Mouse (Mus musculus) lung, adult 2 months (tissue): ENCODE data around the gene Maml3. TPM values are rescaled to one million over a fixed set of nuclear protein-coding genes. Genes with fewer than 3 reads are reported as not detected.

Experiments
- DNase-seq: peaks from one replicate; pipeline ENCODE4 v3.0.0; 2022
- H3K4me1 ChIP-seq: fragments of 200-500 bp; 2 replicates; pipeline ENCODE4 v1.6.1; 2011; ENCODE audit warnings: low read length; ENCODE audit not compliant: control insufficient read depth, insufficient read depth
- H3K4me3 ChIP-seq: fragments of 200-500 bp; replicated peaks from 2 replicates; pipeline ENCODE3; 2011; ENCODE audit warnings: low read depth, mild to moderate bottlenecking, control low read depth, low read length; ENCODE audit errors: extremely low read depth
- CTCF ChIP-seq: fragments of 200-500 bp; IDR thresholded peaks from 2 replicates; pipeline ENCODE4 v1.5.1; 2011; ENCODE audit warnings: mild to moderate bottlenecking, low read length, control low read depth; ENCODE audit not compliant: insufficient read depth
- POLR2A ChIP-seq: fragments of 200-500 bp; IDR thresholded peaks from 2 replicates; pipeline ENCODE4 v1.6.1; 2011; ENCODE audit warnings: low read depth, mild to moderate bottlenecking, control low read depth, low read length, borderline replicate concordance; ENCODE audit errors: extremely low read depth
- WGBS: fragments of 180-500 bp; shearing (Covaris S2); methylation state at CpG from one replicate; pipeline ENCODE4 v1.1.7; 2018; 5-methylcytosine and 5-hydroxymethylcytosine counted together
- polyA plus RNA-seq: library from polyadenylated mRNA; depleted of rRNA; stranded (reverse); fragments of >200 nt; gene quantifications from 2 replicates; pipeline ENCODE4 v1.2.3, GENCODE M21; 2012

The Maml3 gene
- polyA plus RNA-seq, 1 experiment: 11.2 TPM

GRCm38 (mm10) chr3:51660060-51660459 lies 444.8 kb downstream of the Maml3 start, which contains the start of gene Mgst2:
TSS of gene Mgst2 (plus strand) at chr3:51660360.
- DNase-seq: no peak
- WGBS: 66% methylated on average over 4 of the region's 4 CpGs
- no peak within 1 kb of the TSS for H3K4me3 ChIP-seq

GRCm38 (mm10) chr3:51659415-51659814 lies 445.5 kb downstream of the Maml3 start:
- DNase-seq: no peak
- 0 out of 2 replicates have a peak, but pooled peaks cover 2% of the 10 kb centered on the region for H3K4me1 ChIP-seq
- 90% methylated on average over 5 of the region's 5 CpGs for WGBS
- H3K4me3 ChIP-seq: no peak overlapping the region
- TF ChIP-seq POLR2A (no peak), CTCF (no peak)

More at GRCm38 (mm10) chr3:51660060-51660459, 444.8 kb downstream of the Maml3 start, which contains the start of gene Mgst2:
- TF ChIP-seq CTCF: no peak
- TF ChIP-seq POLR2A: no peak
- 0 out of 2 replicates have a peak, but pooled peaks cover 2% of the 10 kb centered on the region for H3K4me1 ChIP-seq

- Histone ChIP-seq H3K4me3 (no peak overlapping the region), H3K4me1 (peaks cover 4% of the 10 kb centered on the region; the same call in 1 of the 2 replicates)
- WGBS: 53% methylated on average over 6 of the region's 6 CpGs
- TF ChIP-seq CTCF: no peak
- no peak for DNase-seq
Measured at GRCm38 (mm10) chr3:51654303-51655055, 450.4 kb downstream of the Maml3 start.

- DNase-seq: no peak
- H3K4me3 ChIP-seq: peak overlapping the region; percentile 7
- TF ChIP-seq CTCF (0 out of 2 replicates have a peak, but pooled peaks have one; percentile 15), POLR2A (no peak)
- peaks cover 6% of the 10 kb centered on the region; the same call in 1 of the 2 replicates for H3K4me1 ChIP-seq
- 3% methylated on average over 9 of the region's 9 CpGs for WGBS
Measured at GRCm38 (mm10) chr3:51652701-51653100, 452.2 kb downstream of the Maml3 start.

GRCm38 (mm10) chr3:51652292-51652691 lies 452.6 kb downstream of the Maml3 start:
- no peak overlapping the region for H3K4me3 ChIP-seq
- 3% methylated on average over 9 of the region's 9 CpGs for WGBS
- peak; percentile 61 for TF ChIP-seq CTCF
- no peak for TF ChIP-seq POLR2A
- peak; percentile 78 for DNase-seq
- peaks cover 6% of the 10 kb centered on the region; the same call in 1 of the 2 replicates for H3K4me1 ChIP-seq

GRCm38 (mm10) chr3:51651149-51651548 lies 453.7 kb downstream of the Maml3 start:
- no peak for TF ChIP-seq POLR2A
- TF ChIP-seq CTCF: no peak
- 88% methylated on average over 2 of the region's 2 CpGs for WGBS
- no peak for DNase-seq
- Histone ChIP-seq H3K4me3 (no peak overlapping the region), H3K4me1 (peaks cover 6% of the 10 kb centered on the region; the same call in 1 of the 2 replicates)

- Histone ChIP-seq H3K4me1 (peaks cover 6% of the 10 kb centered on the region; the same call in 1 of the 2 replicates), H3K4me3 (no peak overlapping the region)
- whole genome bisulfite sequencing: 83% methylated on average over 8 of the region's 8 CpGs
- no peak for DNase-seq
- TF ChIP-seq POLR2A (no peak), CTCF (no peak)
Measured at GRCm38 (mm10) chr3:51649986-51650385, 454.9 kb downstream of the Maml3 start.

GRCm38 (mm10) chr3:51649426-51649825 lies 455.4 kb downstream of the Maml3 start:
- TF ChIP-seq CTCF: no peak
- no peak for TF ChIP-seq POLR2A
- no peak overlapping the region for H3K4me3 ChIP-seq
- no peak for DNase-seq
- 51% methylated on average over 8 of the region's 8 CpGs for WGBS
- peaks cover 6% of the 10 kb centered on the region; the same call in 1 of the 2 replicates for H3K4me1 ChIP-seq

GRCm38 (mm10) chr3:51648037-51648664 lies 456.7 kb downstream of the Maml3 start:
- 35% methylated on average over 15 of the region's 15 CpGs for WGBS
- TF ChIP-seq POLR2A: no peak
- TF ChIP-seq CTCF: peak; percentile 95
- peak; percentile 78 for DNase-seq
- no peak overlapping the region for H3K4me3 ChIP-seq
- peaks cover 6% of the 10 kb centered on the region; the same call in 1 of the 2 replicates for H3K4me1 ChIP-seq

GRCm38 (mm10) chr3:51647356-51647755 lies 457.5 kb downstream of the Maml3 start:
- DNase-seq: no peak
- peaks cover 3% of the 10 kb centered on the region; the same call in 1 of the 2 replicates for H3K4me1 ChIP-seq
- no peak overlapping the region for H3K4me3 ChIP-seq
- TF ChIP-seq POLR2A (no peak), CTCF (no peak)
- 84% methylated on average over 4 of the region's 4 CpGs for WGBS
